Mouse (Mus musculus): Measurements from ENCODE around the gene Rgr. TPM values are rescaled to one million over a fixed set of nuclear protein-coding genes. Genes with fewer than 3 reads are reported as not detected.

Gene Rgr
- total RNA-seq (2018; cell fraction: chromatin; rRNA removed), result not detected
- total RNA-seq (2018; cell fraction: cytosol; rRNA removed), result not detected
- total RNA-seq (2018; cell fraction: nucleus; rRNA removed), result not detected
- not detected in 3 replicates for polyA plus RNA-seq (2018)

DNA sequence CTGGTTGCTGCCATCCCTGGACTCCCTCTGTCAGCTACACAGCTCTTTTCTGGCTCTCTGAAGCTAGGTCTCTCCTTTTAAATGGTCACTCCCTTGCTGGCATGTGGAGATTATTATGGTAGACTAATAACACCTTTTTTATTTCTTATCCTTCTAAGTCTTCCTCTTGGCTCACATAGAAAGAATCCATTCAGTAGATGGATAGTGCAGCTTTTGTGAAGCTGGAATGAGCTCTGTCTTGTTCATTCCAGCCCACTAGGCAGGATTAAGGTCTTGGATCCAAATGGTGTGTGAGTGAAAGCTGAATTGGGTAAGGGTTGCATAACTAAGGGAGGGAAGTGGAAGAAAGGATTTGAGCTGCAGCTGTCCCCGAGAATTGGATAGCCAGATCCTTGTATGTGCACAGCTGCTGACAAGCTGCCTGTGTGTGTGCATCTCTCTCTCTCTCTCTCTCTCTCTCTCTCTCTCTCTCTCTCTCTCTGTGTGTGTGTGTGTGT is at the start of gene Rgr:
Gene Rgr, minus strand, starts transcription at position 51 of the 497 bp plus-strand sequence.
- no peak within 1 kb of the TSS for H3K27ac ChIP-seq
- no peaks in the 10 kb centered on the region for H3K36me3 ChIP-seq (ENCODE audit: inconsistent target)
- H3K79me2 ChIP-seq (ENCODE audit: inconsistent target), result no peaks in the 10 kb centered on the region
- no peak within 1 kb of the TSS for H3K4me3 ChIP-seq (ENCODE audit: inconsistent target)
- 82% methylated on average over 1 of the region's 1 CpGs for WGBS (ENCODE audit: missing documents)

DNA sequence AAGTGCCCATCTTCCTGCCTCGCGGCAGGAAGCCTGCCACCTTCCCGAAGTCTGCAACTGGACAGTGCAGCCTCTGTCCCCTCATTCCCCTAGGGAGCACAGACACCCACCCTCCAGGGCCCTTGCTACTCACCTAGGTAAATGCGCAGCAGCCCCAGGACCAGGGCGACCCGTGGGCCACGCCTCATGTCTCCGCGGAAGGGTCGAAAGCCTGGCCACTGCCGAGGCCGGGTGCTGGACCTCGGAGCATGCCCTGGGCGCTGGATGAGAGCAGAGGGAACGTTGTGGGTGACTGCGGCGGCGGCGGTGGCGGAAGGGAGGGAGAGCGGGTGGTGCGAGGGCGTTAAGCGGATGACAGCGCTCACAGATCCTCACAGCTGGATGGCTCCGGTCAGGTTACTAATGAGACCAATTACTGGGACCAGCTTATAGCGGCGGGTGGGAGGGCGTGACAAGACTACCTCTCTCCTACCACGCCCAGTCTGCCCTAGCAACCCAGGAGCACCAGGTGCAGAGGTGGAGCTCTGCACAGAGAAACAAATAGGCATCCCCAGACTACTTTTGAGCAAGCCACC is 49.3 kb upstream of the Rgr start, which contains the start of gene Cdhr1:
Gene Cdhr1, minus strand, starts transcription at position 392 of the 575 bp plus-strand sequence.
- Histone ChIP-seq H3K27ac (no peak within 1 kb of the TSS), H3K79me2 (ENCODE audit: inconsistent target) (no peaks in the 10 kb centered on the region), H3K4me3 (ENCODE audit: inconsistent target) (no peak within 1 kb of the TSS), H3K36me3 (ENCODE audit: inconsistent target) (no peaks in the 10 kb centered on the region)
- 5% methylated on average over 30 of the region's 30 CpGs for WGBS (ENCODE audit: missing documents)

GRCm38 (mm10) chr14:37095556-37095955 is 46.8 kb upstream of the Rgr start:
- Histone ChIP-seq H3K4me3 (ENCODE audit: inconsistent target) (no peak overlapping the region), H3K27ac (no peak overlapping the region), H3K79me2 (ENCODE audit: inconsistent target) (no peaks in the 10 kb centered on the region), H3K36me3 (ENCODE audit: inconsistent target) (no peaks in the 10 kb centered on the region)
- WGBS (ENCODE audit: missing documents), result 68% methylated on average over 4 of the region's 4 CpGs

DNA sequence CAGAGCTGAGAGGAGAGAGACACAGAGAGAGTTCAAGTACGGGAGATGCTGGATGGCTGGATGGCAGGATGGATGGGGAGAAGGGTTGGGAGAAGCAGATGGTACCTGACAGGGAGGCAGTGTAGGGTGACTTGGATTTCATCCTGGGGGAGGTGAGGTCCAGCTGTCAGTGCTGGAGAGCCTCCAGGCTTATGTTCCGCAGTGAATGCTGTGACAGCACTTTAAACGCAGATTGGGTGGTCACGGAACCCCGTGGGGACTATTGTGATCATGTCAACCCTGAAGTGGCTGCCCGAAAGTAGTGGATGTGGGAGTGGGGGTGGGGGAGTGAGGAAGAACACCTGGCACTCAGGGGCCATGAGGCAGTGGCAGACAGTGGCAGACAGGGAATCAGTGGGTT is 45.7 kb upstream of the Rgr start:
- Histone ChIP-seq H3K27ac (no peak overlapping the region), H3K79me2 (ENCODE audit: inconsistent target) (no peaks in the 10 kb centered on the region), H3K4me3 (ENCODE audit: inconsistent target) (no peak overlapping the region), H3K36me3 (ENCODE audit: inconsistent target) (no peaks in the 10 kb centered on the region)
- WGBS (ENCODE audit: missing documents), result 84% methylated on average over 6 of the region's 6 CpGs

DNA sequence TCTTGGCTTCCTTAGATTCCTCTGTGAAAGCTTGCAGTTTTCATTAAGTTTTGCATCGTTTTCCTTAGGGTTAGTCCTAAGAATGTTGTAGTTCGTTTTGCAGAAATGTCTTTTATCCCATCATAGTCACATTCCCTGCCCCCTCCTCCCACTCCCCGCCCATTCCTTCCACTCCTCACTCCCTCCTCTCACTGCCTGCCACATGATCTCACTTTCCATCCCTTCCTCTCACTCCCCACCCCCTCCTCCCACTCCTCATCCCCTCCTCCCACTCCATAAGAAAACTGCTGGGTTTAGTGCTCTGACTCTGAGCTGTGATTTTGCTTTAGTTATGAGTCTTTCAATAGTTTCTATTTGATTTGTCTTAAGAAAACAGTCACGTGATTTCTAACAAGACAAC is 35.0 kb upstream of the Rgr start:
- no peak overlapping the region for H3K4me3 ChIP-seq (ENCODE audit: inconsistent target)
- WGBS (ENCODE audit: missing documents), result 51% methylated on average over 4 of the region's 4 CpGs
- no peaks in the 10 kb centered on the region for H3K36me3 ChIP-seq (ENCODE audit: inconsistent target)
- H3K79me2 ChIP-seq (ENCODE audit: inconsistent target), result no peaks in the 10 kb centered on the region
- no peak overlapping the region for H3K27ac ChIP-seq

DNA sequence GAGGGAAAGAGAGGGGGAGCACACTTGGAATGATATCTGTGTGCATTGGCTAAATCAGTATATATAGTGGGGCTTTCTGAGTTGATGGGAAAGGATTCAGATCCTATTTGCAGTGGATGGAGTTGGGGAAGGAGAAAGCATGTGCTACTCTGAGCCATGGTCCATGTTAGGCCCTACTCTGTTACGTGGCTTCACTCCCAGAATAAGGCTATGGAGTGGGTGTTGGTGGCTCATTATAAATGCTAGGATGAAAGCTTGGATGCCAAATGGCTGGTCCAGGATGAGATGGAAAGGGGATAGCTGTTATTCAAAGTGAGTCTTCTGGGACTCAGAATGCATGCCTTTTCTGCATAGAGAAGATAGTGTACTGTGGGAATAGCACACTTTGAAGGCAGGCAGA is 32.0 kb upstream of the Rgr start:
- H3K27ac ChIP-seq, result no peak overlapping the region
- WGBS (ENCODE audit: missing documents), result 86% methylated on average over 1 of the region's 1 CpGs
- no peaks in the 10 kb centered on the region for H3K79me2 ChIP-seq (ENCODE audit: inconsistent target)
- H3K36me3 ChIP-seq (ENCODE audit: inconsistent target), result no peaks in the 10 kb centered on the region
- H3K4me3 ChIP-seq (ENCODE audit: inconsistent target), result no peak overlapping the region

GRCm38 (mm10) chr14:37068516-37068915 is 19.8 kb upstream of the Rgr start:
- no peaks in the 10 kb centered on the region for H3K79me2 ChIP-seq (ENCODE audit: inconsistent target)
- 27% methylated on average over 9 of the region's 9 CpGs for WGBS (ENCODE audit: missing documents)
- H3K4me3 ChIP-seq (ENCODE audit: inconsistent target), result no peak overlapping the region
- no peaks in the 10 kb centered on the region for H3K36me3 ChIP-seq (ENCODE audit: inconsistent target)
- H3K27ac ChIP-seq, result no peak overlapping the region

GRCm38 (mm10) chr14:37067629-37068028 is 18.9 kb upstream of the Rgr start, which contains the start of gene Lrit2:
TSS of gene Lrit2 (plus strand) at chr14:37067929.
- Histone ChIP-seq H3K4me3 (ENCODE audit: inconsistent target) (no peak within 1 kb of the TSS), H3K27ac (no peak within 1 kb of the TSS), H3K36me3 (ENCODE audit: inconsistent target) (no peaks in the 10 kb centered on the region), H3K79me2 (ENCODE audit: inconsistent target) (no peaks in the 10 kb centered on the region)
- whole genome bisulfite sequencing (ENCODE audit: missing documents), result 84% methylated on average over 5 of the region's 5 CpGs

DNA sequence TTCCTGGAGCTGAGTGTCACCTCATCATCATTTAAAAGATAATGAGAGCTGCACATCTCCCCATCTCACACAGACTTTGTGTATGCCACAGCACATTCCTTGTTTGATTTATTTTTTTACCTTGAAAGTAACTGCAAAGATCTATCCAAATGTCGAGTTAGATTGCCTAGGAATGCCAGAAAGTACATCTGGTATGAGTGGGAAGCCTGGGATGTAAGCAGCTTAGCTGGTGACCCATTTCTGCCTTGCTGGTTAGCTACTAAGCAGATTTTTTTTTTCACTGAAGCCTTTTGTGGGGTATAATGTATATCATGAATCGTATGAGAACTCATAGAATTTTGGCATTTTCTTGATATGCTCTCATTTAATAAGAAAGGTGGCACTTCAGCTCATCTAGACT is 17.9 kb upstream of the Rgr start:
- WGBS (ENCODE audit: missing documents), result 49% methylated on average over 2 of the region's 2 CpGs
- H3K36me3 ChIP-seq (ENCODE audit: inconsistent target), result no peaks in the 10 kb centered on the region
- no peak overlapping the region for H3K27ac ChIP-seq
- no peaks in the 10 kb centered on the region for H3K79me2 ChIP-seq (ENCODE audit: inconsistent target)
- H3K4me3 ChIP-seq (ENCODE audit: inconsistent target), result no peak overlapping the region

DNA sequence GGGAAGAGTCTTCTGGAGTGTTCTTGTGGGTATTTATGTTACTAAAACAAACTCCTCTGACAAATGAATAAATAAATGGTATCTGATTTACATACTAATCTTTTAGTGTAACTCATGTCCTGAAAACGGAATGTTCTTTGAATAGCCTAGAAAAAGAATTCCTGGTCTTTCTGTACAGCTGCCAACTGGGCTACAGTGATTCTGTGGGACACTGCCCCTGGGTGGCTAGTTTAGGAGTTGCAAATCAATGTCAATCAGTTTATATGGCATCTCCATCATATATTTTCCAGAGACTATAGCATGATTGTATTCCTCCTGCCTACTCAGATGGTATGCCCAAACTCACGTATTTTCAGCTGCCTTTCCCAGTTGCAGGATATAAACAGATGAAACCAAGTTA is 16.1 kb upstream of the Rgr start:
- no peaks in the 10 kb centered on the region for H3K36me3 ChIP-seq (ENCODE audit: inconsistent target)
- H3K4me3 ChIP-seq (ENCODE audit: inconsistent target), result no peak overlapping the region
- H3K79me2 ChIP-seq (ENCODE audit: inconsistent target), result no peaks in the 10 kb centered on the region
- no peak overlapping the region for H3K27ac ChIP-seq
- WGBS (ENCODE audit: missing documents), result 70% methylated on average over 2 of the region's 2 CpGs

GRCm38 (mm10) chr14:37034432-37034831 is 14.3 kb downstream of the Rgr start:
- WGBS (ENCODE audit: missing documents), result 67% methylated on average over 5 of the region's 5 CpGs
- Histone ChIP-seq H3K36me3 (ENCODE audit: inconsistent target) (no peaks in the 10 kb centered on the region), H3K79me2 (ENCODE audit: inconsistent target) (no peaks in the 10 kb centered on the region), H3K4me3 (ENCODE audit: inconsistent target) (no peak overlapping the region), H3K27ac (no peak overlapping the region)

GRCm38 (mm10) chr14:37033241-37033640 is 15.5 kb downstream of the Rgr start:
- Histone ChIP-seq H3K36me3 (ENCODE audit: inconsistent target) (no peaks in the 10 kb centered on the region), H3K79me2 (ENCODE audit: inconsistent target) (no peaks in the 10 kb centered on the region), H3K4me3 (ENCODE audit: inconsistent target) (no peak overlapping the region), H3K27ac (no peak overlapping the region)
- WGBS (ENCODE audit: missing documents), result 16% methylated on average over 7 of the region's 7 CpGs

DNA sequence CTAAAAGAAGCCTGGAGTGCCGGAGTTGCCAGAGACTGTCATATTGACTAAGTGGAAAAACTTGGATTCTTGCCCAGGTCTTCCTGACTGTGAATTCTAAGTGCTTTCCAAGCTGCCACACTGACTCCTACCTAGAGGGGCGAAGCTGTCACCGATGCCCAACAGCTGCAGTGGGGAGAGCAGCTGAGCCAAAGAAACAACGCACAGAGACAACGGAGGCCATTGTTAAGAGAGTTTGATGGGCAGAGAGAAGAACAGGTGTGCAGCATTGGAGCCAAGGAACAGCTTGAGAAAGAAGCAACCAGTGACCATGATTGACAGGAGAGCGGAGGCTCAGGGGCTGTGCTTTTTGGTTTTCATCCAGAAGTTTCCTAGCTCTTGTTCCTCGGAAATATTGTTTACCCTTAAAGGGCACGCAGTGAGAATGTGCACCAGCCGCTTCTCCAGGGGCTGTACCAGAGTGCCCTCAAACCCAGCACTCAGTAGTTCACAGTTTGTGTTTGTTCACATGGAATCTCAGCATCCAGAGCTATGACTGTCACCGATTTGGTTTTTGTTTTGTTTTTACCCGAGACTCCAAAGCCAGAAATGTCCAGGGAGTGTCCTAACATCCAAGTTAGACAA is 16.2 kb downstream of the Rgr start:
- Histone ChIP-seq H3K79me2 (ENCODE audit: inconsistent target) (no peaks in the 10 kb centered on the region), H3K4me3 (ENCODE audit: inconsistent target) (no peak overlapping the region), H3K36me3 (ENCODE audit: inconsistent target) (no peaks in the 10 kb centered on the region), H3K27ac (no peak overlapping the region)
- WGBS (ENCODE audit: missing documents), result 87% methylated on average over 11 of the region's 11 CpGs

DNA sequence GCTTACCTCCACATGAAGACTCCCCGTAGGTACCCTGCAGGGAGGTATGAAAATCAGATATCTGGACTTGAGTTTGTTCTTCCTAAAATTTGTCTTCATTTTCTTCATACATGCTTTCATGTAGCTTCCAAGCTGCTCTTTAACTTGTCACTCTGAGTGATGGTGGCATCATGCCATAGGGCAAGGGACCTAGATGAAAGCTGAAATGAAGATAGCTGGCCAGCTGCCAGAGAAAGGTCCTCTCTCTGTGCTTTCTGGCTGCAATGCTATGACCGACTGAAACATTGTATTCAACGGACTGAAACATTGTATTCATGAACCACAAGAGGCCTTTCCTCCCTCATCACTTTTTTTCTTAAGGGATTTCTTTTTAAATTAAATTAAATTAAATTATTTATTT is 20.2 kb downstream of the Rgr start:
- Histone ChIP-seq H3K4me3 (ENCODE audit: inconsistent target) (no peak overlapping the region), H3K27ac (no peak overlapping the region), H3K36me3 (ENCODE audit: inconsistent target) (no peaks in the 10 kb centered on the region), H3K79me2 (ENCODE audit: inconsistent target) (no peaks in the 10 kb centered on the region)
- 98% methylated on average over 3 of the region's 3 CpGs for WGBS (ENCODE audit: missing documents)

DNA sequence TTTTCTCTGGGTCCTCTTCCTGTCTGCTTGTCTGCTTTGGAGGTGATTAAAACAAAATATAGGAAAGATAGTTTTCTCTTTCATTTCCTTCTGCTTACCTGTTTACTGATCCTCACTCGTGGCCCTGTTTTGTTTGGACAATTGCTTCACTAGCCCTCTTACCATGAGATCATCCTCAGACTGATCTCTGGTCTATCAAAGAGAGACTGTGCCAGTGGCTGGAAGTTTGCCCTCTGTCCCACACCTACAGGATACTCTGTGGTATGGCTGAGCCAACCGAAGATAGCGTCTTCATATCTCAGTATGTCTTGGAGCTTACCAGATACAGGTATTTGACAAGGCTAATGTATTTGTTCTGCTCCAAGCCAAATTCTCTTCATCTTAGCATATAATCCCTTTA is 20.8 kb downstream of the Rgr start:
- Histone ChIP-seq H3K79me2 (ENCODE audit: inconsistent target) (no peaks in the 10 kb centered on the region), H3K4me3 (ENCODE audit: inconsistent target) (no peak overlapping the region), H3K36me3 (ENCODE audit: inconsistent target) (no peaks in the 10 kb centered on the region), H3K27ac (no peak overlapping the region)
- 88% methylated on average over 3 of the region's 3 CpGs for WGBS (ENCODE audit: missing documents)
